Mouse (Mus musculus): ENCODE data around the gene Gak. TPM values are rescaled to one million over a fixed set of nuclear protein-coding genes. Genes with fewer than 3 reads are reported as not detected.

Gak gene
- polyA plus RNA-seq, 1 experiment from 2014 or later, result 57.7 TPM

DNA sequence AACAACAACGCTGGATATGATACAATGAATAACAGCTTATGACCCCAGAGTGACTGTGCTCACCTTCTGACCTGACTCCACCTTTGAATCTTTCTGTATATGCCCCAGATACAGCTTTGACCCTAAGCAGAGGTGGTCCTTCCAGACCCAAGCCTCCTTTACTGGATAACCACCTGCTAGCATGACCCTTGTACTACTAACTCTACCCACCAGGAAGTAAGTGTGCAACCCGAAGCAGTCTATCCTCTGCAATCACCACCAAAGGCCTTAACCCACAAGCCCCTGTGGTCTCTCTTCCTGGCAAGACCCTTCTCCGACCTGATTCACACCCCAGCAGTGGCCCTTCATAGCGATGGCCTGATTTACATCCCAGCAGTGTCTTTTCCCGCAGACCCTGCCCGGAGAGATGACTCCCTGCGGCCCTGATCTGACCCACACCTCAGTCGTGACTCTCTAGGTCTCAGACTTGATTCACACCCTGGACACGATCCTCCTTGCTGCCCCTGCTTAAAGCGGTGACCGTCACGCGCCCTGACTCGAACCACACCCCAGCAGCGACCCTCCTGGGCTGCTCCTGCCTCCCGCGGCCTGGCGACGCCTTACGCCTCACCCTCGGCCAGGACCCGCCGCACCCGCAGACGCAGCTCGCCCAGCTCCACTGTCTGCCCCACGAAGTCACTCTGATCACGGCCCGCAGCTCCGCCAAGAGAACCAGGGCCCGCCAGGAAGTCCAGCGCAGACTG lies 493 bp downstream of the Gak start:
- Histone ChIP-seq H3K27ac (peak overlapping the region; percentile 85), H3K36me3 (replicated peaks) (peaks cover 7% of the 10 kb centered on the region), H3K4me1 (peaks cover 22% of the 10 kb centered on the region), H3K9ac (peak overlapping the region; percentile 77), H3K4me3 (replicated peaks) (peak overlapping the region; percentile 65), H3K9me3 (no peaks in the 10 kb centered on the region), H3K27me3 (no peaks in the 10 kb centered on the region), H3K4me2 (peak overlapping the region; percentile 91)
- ATAC-seq (ENCODE audit: low FRiP score), result peak; percentile 83
- WGBS, result 3% methylated on average over 32 of the region's 32 CpGs

DNA sequence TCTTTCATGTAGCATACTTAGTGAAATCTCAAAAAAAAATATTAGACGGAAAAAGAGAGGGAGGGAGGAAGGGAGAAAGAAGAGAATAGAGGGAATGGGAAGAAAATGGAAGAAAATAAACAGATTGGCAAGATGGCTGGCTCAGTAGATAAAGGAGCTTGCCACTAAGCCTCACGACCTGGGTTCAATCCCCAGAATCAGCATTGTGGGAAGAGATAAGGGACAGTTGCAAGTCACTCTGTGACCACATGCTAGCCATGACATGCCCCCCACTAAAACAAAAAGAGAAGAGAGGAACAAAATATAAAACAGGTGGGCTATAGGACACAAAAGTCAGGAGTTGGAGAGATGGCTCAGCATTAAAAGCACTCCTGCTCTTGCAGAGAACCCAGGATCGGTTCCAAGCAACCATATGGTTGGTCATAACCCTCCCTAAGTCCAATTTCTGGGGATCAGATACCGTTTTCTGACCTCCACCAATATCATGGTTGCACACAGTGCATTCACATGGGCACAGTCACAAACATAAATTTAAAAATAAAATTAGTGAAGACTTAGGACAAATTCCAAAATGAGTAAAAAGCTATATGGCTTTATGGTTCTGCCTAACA lies 3.4 kb downstream of the Gak start:
- Histone ChIP-seq H3K4me3 (replicated peaks) (no peak overlapping the region), H3K36me3 (replicated peaks) (peaks cover 31% of the 10 kb centered on the region), H3K9ac (no peak overlapping the region), H3K9me3 (no peaks in the 10 kb centered on the region), H3K27ac (no peak overlapping the region), H3K27me3 (no peaks in the 10 kb centered on the region), H3K4me2 (no peak overlapping the region), H3K4me1 (peaks cover 22% of the 10 kb centered on the region)
- 84% methylated on average over 4 of the region's 4 CpGs for WGBS
- ATAC-seq (ENCODE audit: low FRiP score), result no peak

DNA sequence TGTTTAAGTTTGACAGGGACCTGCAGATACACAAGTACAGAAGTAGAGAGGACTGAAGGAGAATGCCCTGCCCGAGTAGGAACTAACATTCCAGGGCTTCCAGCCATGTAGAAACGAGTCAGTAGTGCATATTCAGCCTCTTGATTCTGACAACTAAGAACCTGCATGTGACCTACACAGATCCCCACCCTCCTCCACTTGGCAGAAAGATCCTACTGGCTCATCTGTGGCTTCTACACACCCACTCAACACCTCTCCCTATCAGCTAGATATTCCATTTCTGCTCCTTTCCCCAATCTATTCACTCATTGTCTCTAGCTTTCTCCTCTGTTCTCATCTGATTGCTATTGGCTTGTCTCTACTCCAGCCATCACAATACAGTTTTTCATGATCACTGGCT lies 7.7 kb downstream of the Gak start:
- H3K27ac ChIP-seq, result no peak overlapping the region
- 88% methylated on average over 2 of the region's 2 CpGs for WGBS
- peaks cover 54% of the 10 kb centered on the region for H3K36me3 ChIP-seq (replicated peaks)
- H3K9ac ChIP-seq, result no peak overlapping the region
- H3K4me3 ChIP-seq (replicated peaks), result no peak overlapping the region
- H3K9me3 ChIP-seq, result no peaks in the 10 kb centered on the region
- ATAC-seq (ENCODE audit: low FRiP score), result no peak
- H3K4me2 ChIP-seq, result no peak overlapping the region
- H3K27me3 ChIP-seq, result no peaks in the 10 kb centered on the region
- H3K4me1 ChIP-seq, result no peaks in the 10 kb centered on the region

DNA sequence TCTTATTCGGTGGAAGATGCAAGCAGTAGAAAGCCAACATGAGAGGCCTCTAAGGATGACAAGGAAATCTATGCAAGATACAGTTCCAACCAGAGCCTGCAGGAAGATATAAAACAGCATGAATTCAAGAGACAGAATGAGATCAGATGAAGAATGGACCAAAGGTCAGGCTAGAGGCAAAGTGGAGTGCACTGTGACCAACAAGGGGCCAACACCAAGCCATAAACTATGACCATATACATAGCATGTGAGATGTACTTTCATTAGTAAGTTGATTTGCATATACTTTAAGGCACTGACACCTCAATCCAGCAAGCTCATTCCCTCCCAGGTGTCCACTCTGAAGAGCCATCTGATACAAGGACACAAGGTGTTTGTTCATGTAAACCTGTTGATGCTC lies 19.1 kb downstream of the Gak start:
- Histone ChIP-seq H3K4me2 (no peak overlapping the region), H3K27me3 (no peaks in the 10 kb centered on the region), H3K4me3 (replicated peaks) (no peak overlapping the region), H3K9ac (no peak overlapping the region), H3K4me1 (no peaks in the 10 kb centered on the region), H3K36me3 (replicated peaks) (peaks cover 95% of the 10 kb centered on the region), H3K9me3 (no peaks in the 10 kb centered on the region), H3K27ac (no peak overlapping the region)
- WGBS, result 92% methylated on average over 1 of the region's 1 CpGs
- ATAC-seq (ENCODE audit: low FRiP score), result no peak

DNA sequence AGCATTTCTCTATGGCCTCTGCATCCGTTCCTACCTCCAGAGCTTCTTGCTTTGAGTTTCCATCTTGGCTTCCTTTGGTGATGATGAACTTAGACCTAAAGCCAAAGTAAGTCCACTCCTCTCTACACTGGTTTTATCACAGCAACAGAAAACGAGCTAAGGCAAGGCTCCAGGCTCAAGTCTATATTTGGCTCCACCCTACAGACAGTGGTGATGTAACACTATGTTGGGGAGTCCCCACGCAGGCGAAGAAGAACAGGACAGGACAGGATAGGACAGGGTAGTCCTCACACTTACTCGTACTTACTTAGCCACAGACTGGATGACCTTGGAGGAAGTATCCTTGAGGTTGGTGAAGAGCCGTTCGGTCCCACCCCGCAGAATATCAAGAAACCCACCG lies 27.0 kb downstream of the Gak start:
- Histone ChIP-seq H3K9ac (no peak overlapping the region), H3K4me1 (no peaks in the 10 kb centered on the region), H3K9me3 (no peaks in the 10 kb centered on the region), H3K4me2 (no peak overlapping the region), H3K27me3 (no peaks in the 10 kb centered on the region), H3K36me3 (replicated peaks) (peaks cover 96% of the 10 kb centered on the region), H3K4me3 (replicated peaks) (no peak overlapping the region), H3K27ac (no peak overlapping the region)
- ATAC-seq (ENCODE audit: low FRiP score), result no peak
- WGBS, result 95% methylated on average over 9 of the region's 9 CpGs

DNA sequence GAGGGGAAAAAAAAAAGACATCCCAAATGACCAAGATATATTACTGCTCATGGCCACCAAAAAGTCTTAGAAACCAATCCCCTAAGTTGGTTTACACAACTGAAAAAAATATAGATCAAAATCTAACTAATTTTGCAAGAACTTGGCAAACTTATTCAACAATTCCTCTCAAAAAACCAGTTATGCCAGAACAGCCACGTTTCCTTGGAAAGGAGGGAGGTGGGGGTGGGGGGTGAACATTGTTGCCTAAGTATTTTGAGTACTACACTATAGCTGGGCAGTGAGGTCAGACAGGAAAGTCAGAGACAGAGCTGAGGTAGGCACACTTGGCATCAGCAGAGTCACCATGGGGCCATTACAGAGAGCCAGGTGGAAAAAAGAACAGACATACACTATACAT lies 29.6 kb downstream of the Gak start:
- Histone ChIP-seq H3K9me3 (no peaks in the 10 kb centered on the region), H3K9ac (no peak overlapping the region), H3K4me1 (no peaks in the 10 kb centered on the region), H3K4me3 (replicated peaks) (no peak overlapping the region), H3K4me2 (no peak overlapping the region), H3K36me3 (replicated peaks) (peaks cover 95% of the 10 kb centered on the region), H3K27me3 (no peaks in the 10 kb centered on the region), H3K27ac (no peak overlapping the region)
- 90% methylated on average over 1 of the region's 1 CpGs for WGBS
- ATAC-seq (ENCODE audit: low FRiP score), result no peak

DNA sequence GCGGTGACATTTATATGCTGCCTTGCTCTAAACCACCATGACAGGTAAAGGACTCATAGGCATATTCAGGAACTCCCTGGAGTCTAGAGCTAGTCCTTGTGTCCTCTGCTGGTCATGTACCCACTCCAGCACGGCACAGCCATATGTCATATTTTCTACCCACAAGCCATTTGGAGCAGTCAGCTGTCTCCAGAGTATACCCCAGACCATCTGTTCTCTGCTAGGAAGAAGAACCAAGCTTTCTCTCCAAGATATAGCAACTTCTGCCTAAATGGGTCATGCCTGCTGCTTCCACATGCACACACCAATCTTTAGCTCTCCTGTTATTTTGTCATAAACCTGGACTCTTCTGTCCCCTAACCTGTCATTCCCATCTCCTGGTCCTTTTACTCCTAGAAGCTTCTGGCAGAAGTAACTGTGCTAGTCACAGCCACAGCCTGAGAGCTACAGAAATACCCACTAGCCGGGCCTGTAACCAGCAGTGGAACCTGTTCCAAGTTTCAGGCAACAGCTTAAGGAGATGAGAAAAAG lies 48.1 kb downstream of the Gak start:
- Histone ChIP-seq H3K4me2 (no peak overlapping the region), H3K9ac (no peak overlapping the region), H3K27me3 (no peaks in the 10 kb centered on the region), H3K36me3 (replicated peaks) (peaks cover 85% of the 10 kb centered on the region), H3K27ac (no peak overlapping the region), H3K4me3 (replicated peaks) (no peak overlapping the region), H3K9me3 (no peaks in the 10 kb centered on the region), H3K4me1 (no peaks in the 10 kb centered on the region)
- 89% methylated on average over 3 of the region's 3 CpGs for WGBS
- ATAC-seq (ENCODE audit: low FRiP score), result no peak

DNA sequence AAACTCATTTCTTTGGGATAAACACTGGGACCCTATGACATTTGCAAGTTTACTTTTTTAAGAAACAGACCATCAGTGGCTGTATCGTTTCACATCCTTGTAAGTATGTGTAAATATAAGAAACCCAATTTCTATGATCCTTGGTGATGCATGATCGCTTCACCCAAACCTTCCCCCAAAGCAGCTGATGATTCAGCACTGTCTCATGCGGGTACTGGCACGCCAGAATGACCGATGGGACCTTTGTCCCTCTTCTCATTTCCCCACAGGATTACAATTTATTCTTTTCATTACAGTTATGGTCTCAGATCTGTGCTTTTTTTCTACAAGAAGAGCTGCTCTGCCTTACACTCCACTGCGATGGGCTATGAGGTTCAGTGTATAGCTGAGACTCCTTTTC lies 56.5 kb downstream of the Gak start:
- H3K4me3 ChIP-seq (replicated peaks), result no peak overlapping the region
- H3K9me3 ChIP-seq, result no peaks in the 10 kb centered on the region
- no peaks in the 10 kb centered on the region for H3K27me3 ChIP-seq
- H3K9ac ChIP-seq, result no peak overlapping the region
- H3K4me1 ChIP-seq, result no peaks in the 10 kb centered on the region
- peaks cover 86% of the 10 kb centered on the region for H3K36me3 ChIP-seq (replicated peaks)
- WGBS, result 96% methylated on average over 6 of the region's 6 CpGs
- no peak overlapping the region for H3K27ac ChIP-seq
- ATAC-seq (ENCODE audit: low FRiP score), result no peak
- H3K4me2 ChIP-seq, result no peak overlapping the region

DNA sequence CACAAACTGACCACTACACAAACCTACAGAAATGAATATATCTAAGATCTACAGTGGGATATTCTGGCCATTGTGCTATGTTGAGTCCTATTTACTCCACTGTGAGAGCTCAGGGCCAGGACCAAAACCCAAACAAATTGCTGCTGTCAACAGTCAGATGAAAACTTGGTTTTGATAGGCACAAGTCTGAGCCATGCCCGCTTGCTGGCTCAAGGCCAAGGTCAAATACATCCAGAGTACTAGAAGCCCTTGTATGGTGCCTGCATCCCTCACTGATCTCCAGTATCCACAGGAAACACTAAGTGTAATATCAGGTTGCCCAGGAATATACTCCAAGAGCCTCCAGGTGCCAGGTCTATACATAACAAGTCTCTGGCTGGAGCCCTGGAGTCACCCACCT lies 58.6 kb downstream of the Gak start:
- peaks cover 82% of the 10 kb centered on the region for H3K36me3 ChIP-seq (replicated peaks)
- WGBS, result 72% methylated on average over 1 of the region's 1 CpGs
- H3K4me3 ChIP-seq (replicated peaks), result no peak overlapping the region
- no peak overlapping the region for H3K4me2 ChIP-seq
- no peak overlapping the region for H3K27ac ChIP-seq
- H3K27me3 ChIP-seq, result no peaks in the 10 kb centered on the region
- H3K4me1 ChIP-seq, result no peaks in the 10 kb centered on the region
- H3K9me3 ChIP-seq, result no peaks in the 10 kb centered on the region
- no peak overlapping the region for H3K9ac ChIP-seq
- no peak for ATAC-seq (ENCODE audit: low FRiP score)

DNA sequence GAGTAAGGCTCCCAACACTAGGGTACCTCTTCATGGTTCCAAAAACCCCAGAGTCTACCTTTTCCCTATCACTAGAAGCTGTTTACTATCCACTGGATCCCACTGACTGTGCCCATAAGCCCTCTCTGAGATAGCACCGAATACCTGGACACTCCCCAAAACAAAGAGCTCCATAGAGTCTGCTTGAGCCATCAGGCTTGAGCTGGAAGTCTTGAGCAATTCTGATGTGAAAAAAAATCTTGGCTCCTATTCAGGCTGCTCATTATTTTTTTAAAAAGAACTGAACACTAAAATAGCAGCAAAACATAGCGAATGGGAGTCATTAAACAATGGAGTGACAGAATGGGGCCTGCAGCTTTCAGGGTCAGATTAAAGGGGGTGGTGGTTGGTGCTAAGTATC lies 62.5 kb downstream of the Gak start:
- no peaks in the 10 kb centered on the region for H3K27me3 ChIP-seq
- no peaks in the 10 kb centered on the region for H3K9me3 ChIP-seq
- WGBS, result 93% methylated on average over 2 of the region's 2 CpGs
- peaks cover 55% of the 10 kb centered on the region for H3K36me3 ChIP-seq (replicated peaks)
- H3K4me1 ChIP-seq, result no peaks in the 10 kb centered on the region
- no peak overlapping the region for H3K4me3 ChIP-seq (replicated peaks)
- no peak overlapping the region for H3K27ac ChIP-seq
- no peak overlapping the region for H3K9ac ChIP-seq
- no peak for ATAC-seq (ENCODE audit: low FRiP score)
- no peak overlapping the region for H3K4me2 ChIP-seq

DNA sequence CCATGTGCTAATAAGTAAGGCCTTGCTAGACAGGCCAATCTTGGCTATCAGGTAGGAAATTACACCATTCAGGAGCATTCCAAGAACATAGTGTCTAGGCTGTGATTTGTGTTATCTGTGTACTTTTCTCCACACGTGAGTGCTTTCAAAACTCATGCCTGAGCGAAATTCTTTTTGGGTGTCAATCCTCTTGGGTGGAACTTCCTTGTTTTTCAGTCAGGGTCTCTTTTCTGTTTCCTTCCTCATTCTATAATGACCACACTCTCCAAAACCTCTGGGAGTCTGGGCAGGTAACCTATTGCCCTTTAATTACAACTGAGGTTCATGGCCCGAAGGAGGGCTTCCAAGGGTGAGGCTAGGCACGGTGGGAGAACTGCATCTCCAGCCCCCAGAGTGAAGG lies 63.0 kb downstream of the Gak start:
- ATAC-seq (ENCODE audit: low FRiP score), result no peak
- H3K4me1 ChIP-seq, result no peaks in the 10 kb centered on the region
- no peaks in the 10 kb centered on the region for H3K27me3 ChIP-seq
- no peak overlapping the region for H3K4me2 ChIP-seq
- no peak overlapping the region for H3K27ac ChIP-seq
- no peaks in the 10 kb centered on the region for H3K9me3 ChIP-seq
- no peak overlapping the region for H3K4me3 ChIP-seq (replicated peaks)
- WGBS, result 89% methylated on average over 4 of the region's 4 CpGs
- no peak overlapping the region for H3K9ac ChIP-seq
- peaks cover 50% of the 10 kb centered on the region for H3K36me3 ChIP-seq (replicated peaks)

DNA sequence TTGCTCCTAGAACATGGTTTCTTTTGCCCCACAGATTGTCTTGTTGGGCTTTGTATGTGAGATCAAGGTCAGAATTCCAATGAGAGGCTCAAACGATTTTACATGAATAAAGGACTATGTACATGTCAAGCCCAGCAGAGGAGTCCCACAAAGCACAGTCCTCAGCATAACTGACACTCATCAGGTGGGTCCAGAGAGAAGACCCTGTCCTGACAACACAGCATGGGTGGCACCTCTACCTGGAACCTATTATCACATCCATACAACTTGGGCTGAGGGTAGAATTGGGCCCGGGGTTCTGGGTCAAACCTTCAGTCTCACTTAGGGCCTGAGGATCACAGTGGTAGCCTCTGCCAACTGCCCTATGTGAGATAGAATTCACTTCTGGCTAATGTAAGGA lies 64.2 kb downstream of the Gak start:
- Histone ChIP-seq H3K4me3 (replicated peaks) (no peak overlapping the region), H3K27me3 (no peaks in the 10 kb centered on the region), H3K4me2 (no peak overlapping the region), H3K36me3 (replicated peaks) (peaks cover 39% of the 10 kb centered on the region), H3K27ac (no peak overlapping the region), H3K4me1 (no peaks in the 10 kb centered on the region), H3K9me3 (no peaks in the 10 kb centered on the region), H3K9ac (no peak overlapping the region)
- WGBS, result 88% methylated on average over 2 of the region's 2 CpGs
- ATAC-seq (ENCODE audit: low FRiP score), result no peak

DNA sequence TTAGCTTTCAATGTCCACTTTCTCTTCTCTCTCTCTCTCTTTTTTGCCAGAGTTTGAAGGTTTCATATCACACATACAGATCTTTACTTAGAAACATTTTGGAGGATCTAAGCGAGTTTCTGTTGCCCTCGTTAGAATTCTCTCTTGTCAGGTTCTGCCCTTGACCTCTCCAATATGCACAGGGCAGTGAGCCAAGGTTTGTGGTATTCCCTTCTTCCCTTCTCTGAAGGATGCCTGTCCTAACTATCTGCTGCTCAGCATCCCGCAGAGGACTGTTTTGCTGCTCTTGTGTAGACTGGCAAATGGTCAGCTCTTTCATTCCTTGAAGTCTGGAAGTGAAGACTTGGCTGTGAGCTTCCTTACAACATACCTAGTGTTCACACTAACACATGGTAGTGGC lies 65.2 kb downstream of the Gak start:
- Histone ChIP-seq H3K9me3 (no peaks in the 10 kb centered on the region), H3K27me3 (no peaks in the 10 kb centered on the region), H3K9ac (no peak overlapping the region), H3K27ac (no peak overlapping the region), H3K4me1 (no peaks in the 10 kb centered on the region), H3K36me3 (replicated peaks) (peaks cover 29% of the 10 kb centered on the region), H3K4me3 (replicated peaks) (no peak overlapping the region), H3K4me2 (no peak overlapping the region)
- no peak for ATAC-seq (ENCODE audit: low FRiP score)
- 90% methylated on average over 3 of the region's 3 CpGs for WGBS
